Mouse (Mus musculus) ES-Bruce4 (cell line): ENCODE measurements around the gene Sh3rf1.

Experiments used
- CTCF ChIP-seq: IDR thresholded peaks from one replicate; pipeline ENCODE4 v1.8.1; 2011; ENCODE audit warnings: low read depth, low read length
- EP300 ChIP-seq: IDR thresholded peaks from 2 replicates; pipeline ENCODE4 v1.6.1; 2011; ENCODE audit warnings: low read depth, low read length; ENCODE audit not compliant: insufficient read depth
- POLR2A ChIP-seq: IDR thresholded peaks from one replicate; pipeline ENCODE4 v1.8.1; 2011; ENCODE audit warnings: low read length; ENCODE audit not compliant: insufficient read depth

DNA sequence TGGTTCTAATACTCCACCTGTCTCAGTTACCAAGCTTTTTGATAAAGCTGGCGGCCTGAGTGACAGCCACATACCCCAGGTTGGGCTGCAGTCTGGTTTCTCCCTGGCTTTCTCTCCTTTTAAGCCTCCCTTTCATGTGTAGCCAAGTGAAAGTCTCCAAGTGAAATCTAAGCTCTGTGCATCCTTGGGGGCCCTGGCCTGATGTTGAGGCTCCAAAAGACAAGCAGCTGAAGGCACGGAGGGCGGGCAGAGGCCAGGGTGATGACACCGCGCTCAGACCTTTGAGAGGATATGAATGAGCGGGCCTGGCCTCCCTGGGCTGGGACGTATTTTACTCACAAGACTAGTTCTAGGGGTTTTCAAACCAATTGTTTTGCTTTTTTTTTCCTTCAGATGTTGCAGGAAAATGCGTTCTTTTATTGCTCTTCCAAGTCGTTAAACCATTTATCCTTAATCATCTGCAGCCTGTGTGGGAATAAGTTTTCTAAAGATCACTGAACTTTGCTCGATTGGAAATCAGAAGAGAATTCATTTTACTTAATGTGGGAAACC is 100.8 kb downstream of the Sh3rf1 start:
- TF ChIP-seq EP300: no peak
- no peak for TF ChIP-seq CTCF
- TF ChIP-seq POLR2A: no peak
